Mouse (Mus musculus) cortical plate, adult 2 months (tissue): ENCODE data around the gene Zmiz1. TPM values are rescaled to one million over a fixed set of nuclear protein-coding genes. Genes with fewer than 3 reads are reported as not detected.

ENCODE experiments used
- H3K27ac ChIP-seq: fragments of 200-500 bp; 2 replicates; pipeline ENCODE4 v1.5.1; 2012; ENCODE audit warnings: low read length, control low read depth, inconsistent platforms; ENCODE audit not compliant: insufficient read depth
- H3K4me1 ChIP-seq: fragments of 200-500 bp; 2 replicates; pipeline ENCODE4 v1.6.1; 2011; ENCODE audit warnings: low read length; ENCODE audit not compliant: control insufficient read depth, insufficient read depth
- H3K4me3 ChIP-seq: fragments of 200-500 bp; 2 replicates; pipeline ENCODE4 v1.5.1; 2011; ENCODE audit warnings: mild to moderate bottlenecking, low read length, control low read depth; ENCODE audit not compliant: insufficient read depth
- CTCF ChIP-seq: fragments of 200-500 bp; IDR thresholded peaks from 2 replicates; pipeline ENCODE4 v1.5.1; 2011; ENCODE audit warnings: mild to moderate bottlenecking, control low read depth, low read length; ENCODE audit not compliant: insufficient read depth; ENCODE audit errors: extremely low read depth
- POLR2A ChIP-seq: fragments of 200-500 bp; IDR thresholded peaks from 2 replicates; pipeline ENCODE4 v1.6.1; 2011; ENCODE audit warnings: mild to moderate bottlenecking, low read length, control low read depth; ENCODE audit not compliant: insufficient read depth; ENCODE audit errors: extremely low read depth
- polyA plus RNA-seq: library from polyadenylated mRNA; depleted of rRNA; stranded (reverse); fragments of >200 nt; gene quantifications from 2 replicates; pipeline ENCODE4 v1.2.3, GENCODE M21; 2012

Gene Zmiz1
- polyA plus RNA-seq, 1 experiment = 36.9 TPM

- peaks cover 2% of the 10 kb centered on the region for H3K4me1 ChIP-seq
- H3K4me3 ChIP-seq = no peak overlapping the region
- H3K27ac ChIP-seq = no peak overlapping the region
- no peak for TF ChIP-seq POLR2A
- no peak for TF ChIP-seq CTCF
Observed at GRCm38 (mm10) chr14:25561716-25562115, 102.7 kb downstream of the Zmiz1 start.

GRCm38 (mm10) chr14:25562447-25562846 is 103.5 kb downstream of the Zmiz1 start:
- TF ChIP-seq POLR2A (no peak), CTCF (no peak)
- Histone ChIP-seq H3K27ac (no peak overlapping the region), H3K4me3 (no peak overlapping the region), H3K4me1 (peaks cover 2% of the 10 kb centered on the region)

- no peak overlapping the region for H3K4me3 ChIP-seq
- H3K4me1 ChIP-seq = peaks cover 2% of the 10 kb centered on the region
- no peak overlapping the region for H3K27ac ChIP-seq
- no peak for TF ChIP-seq CTCF
Observed at GRCm38 (mm10) chr14:25562909-25563308, 103.9 kb downstream of the Zmiz1 start.

- H3K27ac ChIP-seq = no peak overlapping the region
- TF ChIP-seq POLR2A (no peak), CTCF (no peak)
- H3K4me3 ChIP-seq = no peak overlapping the region
- peaks cover 2% of the 10 kb centered on the region for H3K4me1 ChIP-seq
Observed at GRCm38 (mm10) chr14:25564577-25564976, 105.6 kb downstream of the Zmiz1 start.

- TF ChIP-seq CTCF (peak; percentile 90), POLR2A (no peak)
- Histone ChIP-seq H3K4me1 (peaks cover 2% of the 10 kb centered on the region), H3K27ac (no peak overlapping the region), H3K4me3 (no peak overlapping the region)
Observed at GRCm38 (mm10) chr14:25565344-25566088, 106.5 kb downstream of the Zmiz1 start.

GRCm38 (mm10) chr14:25567245-25567644 is 108.3 kb downstream of the Zmiz1 start:
- Histone ChIP-seq H3K27ac (no peak overlapping the region), H3K4me1 (peaks cover 2% of the 10 kb centered on the region), H3K4me3 (no peak overlapping the region)
- TF ChIP-seq CTCF = peak; percentile 62
- TF ChIP-seq POLR2A = no peak

- Histone ChIP-seq H3K27ac (no peak overlapping the region), H3K4me3 (no peak overlapping the region), H3K4me1 (peaks cover 2% of the 10 kb centered on the region)
- TF ChIP-seq CTCF = no peak
- no peak for TF ChIP-seq POLR2A
Observed at GRCm38 (mm10) chr14:25567837-25568236, 108.9 kb downstream of the Zmiz1 start.

GRCm38 (mm10) chr14:25574047-25574870 is 115.3 kb downstream of the Zmiz1 start:
- no peak for TF ChIP-seq CTCF
- TF ChIP-seq POLR2A = no peak
- Histone ChIP-seq H3K27ac (no peak overlapping the region), H3K4me3 (no peak overlapping the region), H3K4me1 (no peaks in the 10 kb centered on the region)

GRCm38 (mm10) chr14:25576642-25577041 is 117.7 kb downstream of the Zmiz1 start:
- TF ChIP-seq POLR2A (no peak), CTCF (no peak)
- Histone ChIP-seq H3K4me3 (no peak overlapping the region), H3K27ac (no peak overlapping the region), H3K4me1 (no peaks in the 10 kb centered on the region)

GRCm38 (mm10) chr14:25577431-25577830 is 118.4 kb downstream of the Zmiz1 start:
- H3K27ac ChIP-seq = no peak overlapping the region
- H3K4me1 ChIP-seq = no peaks in the 10 kb centered on the region
- TF ChIP-seq POLR2A = no peak
- TF ChIP-seq CTCF = no peak
- H3K4me3 ChIP-seq = no peak overlapping the region
